Mouse (Mus musculus) lung, postnatal 0 days (tissue): Measurements from ENCODE around the gene Timm44. TPM values are rescaled to one million over a fixed set of nuclear protein-coding genes. Genes with fewer than 3 reads are reported as not detected.

ENCODE experiments used
- ATAC-seq: fragments of 200-750 bp; cut with Nextera tagmentation; 2 replicates; pipeline ENCODE4 v1.8.0; 2017; ENCODE audit warnings: moderate library complexity
- DNase-seq: peaks from one replicate; pipeline ENCODE4 v3.0.0-alpha.2; 2016; ENCODE audit warnings: low spot score
- H3K27ac ChIP-seq: fragments of 300-500 bp; sonication (generic); 2 replicates; pipeline ENCODE4 v1.5.1; 2014; ENCODE audit warnings: antibody characterized with exemption, mild to moderate bottlenecking, low read length, mixed read lengths
- H3K27me3 ChIP-seq: fragments of 300-500 bp; sonication (generic); replicated peaks from 2 replicates; pipeline ENCODE4 v1.6.1; 2014; ENCODE audit warnings: low read length, mixed read lengths; ENCODE audit not compliant: insufficient read depth
- H3K36me3 ChIP-seq: fragments of 300-500 bp; sonication (generic); 2 replicates; pipeline ENCODE4 v1.6.1; 2014; ENCODE audit warnings: low read length, mixed read lengths; ENCODE audit not compliant: insufficient read depth
- H3K4me1 ChIP-seq: fragments of 300-500 bp; sonication (generic); 2 replicates; pipeline ENCODE4 v1.6.1; 2014; ENCODE audit warnings: antibody characterized with exemption, low read depth, low read length, mixed read lengths; ENCODE audit not compliant: insufficient read depth
- H3K4me2 ChIP-seq: fragments of 300-500 bp; sonication (generic); replicated peaks from 2 replicates; pipeline ENCODE4 v1.6.1; 2014; ENCODE audit warnings: low read depth, mild to moderate bottlenecking, low read length, moderate library complexity, mixed read lengths
- H3K4me3 ChIP-seq: fragments of 300-500 bp; sonication (generic); 2 replicates; pipeline ENCODE4 v1.5.1; 2014; ENCODE audit warnings: low read depth, low read length
- H3K9ac ChIP-seq: fragments of 300-500 bp; sonication (generic); replicated peaks from 2 replicates; pipeline ENCODE4 v1.6.1; 2014; ENCODE audit warnings: low read depth, mild to moderate bottlenecking
- H3K9me3 ChIP-seq: fragments of 300-500 bp; sonication (generic); 2 replicates; pipeline ENCODE4 v1.6.1; 2016; ENCODE audit warnings: low read length, mixed read lengths
- CTCF ChIP-seq: IDR thresholded peaks from 2 replicates; pipeline ENCODE4 v1.5.1; 2016; ENCODE audit warnings: antibody characterized with exemption, mild to moderate bottlenecking
- EP300 ChIP-seq: IDR thresholded peaks from 2 replicates; pipeline ENCODE4 v1.6.1; 2016; ENCODE audit warnings: antibody characterized with exemption, mild to moderate bottlenecking, control low read depth
- WGBS: fragments of 180-500 bp; shearing (Covaris S2); extraction: QIAGEN DNeasy Blood & Tissue Kit; methylation state at CpG from one replicate; pipeline ENCODE4 v1.1.7; 2014; 5-methylcytosine and 5-hydroxymethylcytosine counted together
- polyA plus RNA-seq: library from polyadenylated mRNA; unstranded; fragments of >200 nt; fragmentation: Nextera tagmentation; extraction: Ambion mirVana; gene quantifications from 2 replicates; pipeline ENCODE4 v1.2.1, GENCODE M21; 2015

Gene Timm44
- polyA plus RNA-seq, 1 experiment from 2014 or later = 36.1 TPM

DNA sequence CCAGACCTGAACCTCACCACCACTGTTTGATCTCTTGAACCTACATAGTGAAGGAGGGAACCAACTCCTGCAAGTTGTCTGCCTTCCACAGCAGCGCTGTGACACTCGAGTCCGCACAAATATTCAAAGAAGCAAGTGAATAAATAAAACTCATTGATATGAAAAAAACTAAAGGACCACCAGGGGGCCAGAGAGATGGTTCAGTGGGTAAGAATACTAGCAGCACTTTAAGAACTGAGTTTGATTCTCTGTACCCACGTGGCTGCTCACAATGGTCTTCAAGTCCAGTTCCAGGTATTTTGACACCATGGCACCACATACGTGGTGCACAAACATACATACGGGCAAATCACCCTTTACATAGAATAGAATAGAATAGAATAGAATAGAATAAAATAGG lies 64.6 kb downstream of the Timm44 start:
- Histone ChIP-seq H3K27ac (no peak overlapping the region), H3K4me3 (no peak overlapping the region), H3K27me3 (no peaks in the 10 kb centered on the region), H3K9ac (no peak overlapping the region), H3K4me1 (0 out of 2 replicates have a peak, but pooled peaks cover 9% of the 10 kb centered on the region), H3K36me3 (no peaks in the 10 kb centered on the region), H3K9me3 (no peaks in the 10 kb centered on the region), H3K4me2 (no peak overlapping the region)
- peak; percentile 17; the same call in 1 of the 2 replicates for TF ChIP-seq CTCF
- TF ChIP-seq EP300 = no peak
- ATAC-seq = no peak
- no peak for DNase-seq
- 68% methylated on average over 6 of the region's 6 CpGs for WGBS

Other genes with a start within 250 kb of the Timm44 start
- not detected in 2 replicates for gene Cd209f, start 170.1 kb downstream of the Timm44 start, polyA plus RNA-seq
- gene Cd209g, start 141.8 kb downstream of the Timm44 start, polyA plus RNA-seq = not detected in 2 replicates
- 11.3 and 11.9 TPM in 2 replicates for gene Evi5l, start 109.3 kb downstream of the Timm44 start, polyA plus RNA-seq
- gene Prr36, start 58.5 kb downstream of the Timm44 start, polyA plus RNA-seq = 0.89 and 0.99 TPM in 2 replicates
- gene Lrrc8e, start 49.1 kb downstream of the Timm44 start, polyA plus RNA-seq = 6.0 and 7.8 TPM in 2 replicates
- 22.9 and 23.6 TPM in 2 replicates for gene Map2k7, start 37.2 kb downstream of the Timm44 start, polyA plus RNA-seq
- gene Gm49320, start 37.0 kb downstream of the Timm44 start, polyA plus RNA-seq = 0.25 and 0.86 TPM in 2 replicates
- gene Tgfbr3l, start 27.7 kb downstream of the Timm44 start, polyA plus RNA-seq = 2.2 and 4.3 TPM in 2 replicates
- 27.5 and 28.9 TPM in 2 replicates for gene Snapc2, start 22.8 kb downstream of the Timm44 start, polyA plus RNA-seq
- 35.1 and 38.4 TPM in 2 replicates for gene Ctxn1, start 16.6 kb downstream of the Timm44 start, polyA plus RNA-seq
- gene Ccl25, start 49.3 kb upstream of the Timm44 start, polyA plus RNA-seq = 4.3 and 4.9 TPM in 2 replicates
- 90.9 and 110 TPM in 2 replicates for gene Elavl1, start 49.5 kb upstream of the Timm44 start, polyA plus RNA-seq
- gene Cers4, start 217.1 kb upstream of the Timm44 start, polyA plus RNA-seq = 55.3 and 58.6 TPM in 2 replicates